Mouse (Mus musculus) large intestine, adult 2 months (tissue): ENCODE data around the gene Kcnh6. TPM values are rescaled to one million over a fixed set of nuclear protein-coding genes. Genes with fewer than 3 reads are reported as not detected.
"Not testable (repeated sequence)": the region's sequence is repeated elsewhere in the genome, so short reads cannot be mapped to it uniquely, and the experiment has no call there.

Source experiments
- DNase-seq: peaks from one replicate; pipeline ENCODE4 v3.0.0-alpha.2; 2012; ENCODE audit warnings: low read depth, low spot score
- WGBS: fragments of 180-500 bp; shearing (Covaris S2); methylation state at CpG from one replicate; pipeline ENCODE4 v1.1.7; 2018; 5-methylcytosine and 5-hydroxymethylcytosine counted together
- polyA plus RNA-seq: library from polyadenylated mRNA; depleted of rRNA; stranded (reverse); fragments of >200 nt; gene quantifications from 2 replicates; pipeline ENCODE4 v1.2.3, GENCODE M21; 2012

The Kcnh6 gene
- polyA plus RNA-seq, 1 experiment: 1.3 TPM

DNA sequence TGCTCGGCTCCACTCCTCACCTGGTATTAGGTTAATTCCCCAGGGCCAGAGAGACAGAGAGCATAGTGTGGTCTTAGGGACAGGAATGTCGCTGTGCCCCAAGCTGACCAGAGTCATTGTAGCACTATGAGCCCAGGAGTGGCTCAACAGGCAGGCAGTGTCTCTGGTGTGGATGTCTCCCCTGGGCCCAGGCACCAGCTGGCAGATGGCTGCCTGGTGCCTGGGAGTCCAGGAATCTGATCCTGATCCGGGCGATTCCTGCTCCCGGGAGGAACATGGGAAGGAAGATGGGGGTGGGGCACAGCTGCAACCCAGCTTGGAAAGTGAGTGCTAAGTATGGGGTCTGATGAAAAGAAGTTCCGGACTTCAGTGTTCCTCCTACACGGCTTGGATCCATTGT lies 4.8 kb downstream of the Kcnh6 start:
- DNase-seq: no peak
- WGBS: 65% methylated on average over 7 of the region's 7 CpGs

DNA sequence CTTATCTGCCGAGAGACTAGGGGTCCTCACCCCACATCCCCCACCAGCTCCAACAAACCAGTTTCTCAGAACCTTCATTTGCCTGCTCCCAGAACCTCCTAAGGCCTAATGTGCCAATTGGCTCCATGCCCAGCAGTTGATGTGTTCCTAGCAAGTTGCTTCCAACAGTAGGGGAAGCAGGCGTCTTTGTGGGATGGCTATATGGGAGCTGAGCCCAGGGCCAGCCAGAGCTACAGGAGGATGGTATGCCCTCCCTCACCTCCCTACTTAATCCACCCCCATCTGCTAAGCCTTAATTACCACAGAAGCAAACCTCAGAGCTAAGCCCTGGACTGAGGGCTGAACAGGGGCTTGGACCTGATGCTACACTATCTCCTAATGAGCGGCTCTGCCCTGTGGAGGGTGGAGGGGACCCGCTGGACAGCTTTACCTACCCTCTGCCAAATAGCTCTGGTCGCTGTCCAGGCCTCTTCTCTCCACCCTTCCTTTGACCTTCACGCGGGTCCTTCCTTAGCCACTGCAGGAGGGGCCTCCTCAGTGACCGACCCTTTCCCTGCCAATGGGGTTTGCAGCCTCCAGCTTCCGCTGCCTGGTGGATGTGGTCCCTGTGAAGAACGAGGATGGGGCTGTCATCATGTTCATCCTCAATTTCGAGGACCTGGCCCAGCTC lies 5.8 kb downstream of the Kcnh6 start:
- WGBS: 50% methylated on average over 11 of the region's 11 CpGs
- DNase-seq: no peak

DNA sequence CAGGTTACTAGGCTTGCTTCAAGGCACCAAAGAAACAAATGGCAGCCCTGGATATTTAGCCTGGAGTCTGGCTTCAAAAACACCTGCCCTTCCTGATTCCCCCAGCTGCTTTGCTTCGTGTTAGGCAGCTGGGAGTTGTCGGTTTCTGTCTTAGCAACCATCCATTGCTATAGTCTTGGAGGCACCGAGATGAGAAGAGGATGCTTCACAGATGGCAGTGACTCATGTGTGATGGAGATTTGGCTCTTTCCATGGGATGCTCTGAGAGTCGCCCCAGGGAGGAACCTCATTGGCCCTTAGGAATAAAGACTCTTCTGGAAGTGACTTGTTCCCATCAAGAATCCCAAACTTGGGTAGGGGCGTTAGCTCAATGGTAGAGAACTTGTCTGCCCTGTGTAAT lies 8.5 kb downstream of the Kcnh6 start:
- WGBS: 66% methylated on average over 5 of the region's 5 CpGs
- DNase-seq: no peak

DNA sequence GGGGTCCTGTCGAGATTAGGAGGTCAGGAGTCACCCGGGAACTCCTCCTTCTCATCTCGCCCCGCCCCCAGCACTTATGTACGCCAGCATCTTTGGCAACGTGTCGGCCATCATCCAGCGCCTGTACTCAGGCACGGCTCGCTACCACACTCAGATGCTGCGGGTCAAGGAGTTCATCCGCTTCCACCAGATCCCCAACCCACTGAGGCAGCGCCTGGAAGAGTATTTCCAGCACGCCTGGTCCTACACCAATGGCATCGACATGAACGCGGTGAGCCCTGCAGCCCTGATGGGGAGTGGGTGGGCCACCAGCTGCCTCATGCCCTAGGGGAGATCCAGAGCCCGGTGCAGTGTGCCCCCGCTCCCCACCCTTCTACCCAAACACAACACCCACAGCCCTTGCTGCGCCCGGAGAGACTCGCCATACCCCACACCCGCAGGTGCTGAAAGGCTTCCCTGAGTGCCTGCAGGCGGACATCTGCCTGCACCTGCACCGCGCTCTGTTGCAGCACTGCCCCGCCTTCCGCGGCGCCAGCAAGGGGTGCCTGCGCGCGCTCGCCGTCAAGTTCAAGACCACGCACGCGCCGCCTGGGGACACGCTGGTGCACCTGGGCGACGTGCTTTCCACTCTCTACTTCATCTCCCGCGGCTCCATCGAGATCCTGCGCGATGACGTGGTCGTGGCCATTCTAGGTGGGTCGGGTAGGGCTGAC lies 12.3 kb downstream of the Kcnh6 start:
- WGBS: 2% methylated on average over 50 of the region's 50 CpGs
- DNase-seq: no peak

DNA sequence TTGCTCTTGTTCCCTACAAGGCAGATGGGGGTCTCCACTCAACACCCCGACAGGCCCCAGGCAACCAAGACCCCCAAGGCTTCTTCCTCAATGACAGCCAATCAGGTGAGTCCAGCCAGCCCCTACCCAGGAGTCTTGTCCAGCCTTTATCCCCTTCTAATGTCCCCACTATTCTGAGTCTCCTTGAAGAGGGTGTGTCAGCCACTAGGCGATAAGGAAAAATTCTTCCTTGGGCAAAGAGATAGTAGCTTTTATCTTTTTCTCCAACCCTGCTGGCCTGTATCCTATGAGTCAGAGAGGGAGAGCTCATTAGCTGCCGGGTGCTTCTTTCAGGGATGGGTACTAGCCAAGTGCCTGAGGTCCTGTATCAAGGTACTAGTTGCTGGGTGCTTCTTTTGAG lies 17.9 kb downstream of the Kcnh6 start:
- WGBS: 63% methylated on average over 3 of the region's 3 CpGs
- DNase-seq: no peak

DNA sequence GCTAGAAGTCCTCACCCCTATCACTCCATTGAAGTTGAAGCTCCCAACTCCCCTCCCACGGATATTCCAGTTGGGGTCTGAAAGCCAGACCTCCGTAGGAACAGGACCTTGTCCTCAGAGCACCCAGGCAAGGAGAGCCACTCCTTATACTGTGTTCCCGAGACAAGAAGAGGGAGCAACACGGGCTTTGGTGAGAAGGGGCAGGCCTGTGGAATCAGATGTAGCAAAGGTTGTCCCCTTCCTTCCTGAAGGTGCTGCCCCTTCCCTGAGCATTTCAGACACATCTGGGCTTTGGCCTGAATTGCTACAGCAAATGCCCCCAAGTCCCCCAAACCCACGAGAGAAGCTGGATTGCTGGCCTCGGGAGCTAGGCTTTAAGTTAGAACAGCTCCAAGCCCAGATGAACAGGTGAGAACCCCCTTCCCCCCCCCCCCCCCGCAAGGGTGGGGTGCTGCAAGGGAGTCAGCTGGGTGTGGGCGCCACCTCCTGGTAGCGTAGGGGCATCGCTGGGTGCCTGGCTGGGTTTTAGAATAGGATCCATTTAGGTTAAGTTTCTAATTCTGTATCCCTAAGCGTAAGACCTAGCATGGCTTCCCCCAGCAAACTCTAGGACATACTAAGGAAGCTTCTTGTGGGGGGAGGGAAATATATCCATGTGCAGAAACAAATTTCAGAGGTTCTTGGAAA lies 18.7 kb downstream of the Kcnh6 start:
- DNase-seq: no peak
- WGBS: 20% methylated on average over 11 of the region's 11 CpGs

DNA sequence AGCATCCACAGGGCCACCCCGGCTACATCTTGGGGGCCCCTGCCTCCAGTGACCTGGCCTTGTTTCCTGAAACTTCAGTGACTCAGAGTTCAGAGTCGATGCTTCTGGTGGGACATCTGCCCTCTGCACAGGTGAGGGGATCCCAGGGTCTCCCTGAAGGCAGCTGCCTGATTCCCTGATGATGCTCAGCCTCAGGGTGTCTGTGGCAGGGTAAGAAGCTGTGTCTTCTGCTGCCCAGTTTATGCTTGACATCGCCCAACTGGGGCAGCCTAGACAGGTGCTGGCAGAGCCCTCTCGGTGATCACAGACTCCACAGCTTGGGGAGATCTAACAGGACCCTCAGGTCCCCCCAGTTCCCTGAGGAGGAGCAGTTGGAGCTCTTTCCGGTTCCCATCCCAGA lies 19.7 kb downstream of the Kcnh6 start:
- WGBS: 88% methylated on average over 5 of the region's 5 CpGs
- no peak for DNase-seq

DNA sequence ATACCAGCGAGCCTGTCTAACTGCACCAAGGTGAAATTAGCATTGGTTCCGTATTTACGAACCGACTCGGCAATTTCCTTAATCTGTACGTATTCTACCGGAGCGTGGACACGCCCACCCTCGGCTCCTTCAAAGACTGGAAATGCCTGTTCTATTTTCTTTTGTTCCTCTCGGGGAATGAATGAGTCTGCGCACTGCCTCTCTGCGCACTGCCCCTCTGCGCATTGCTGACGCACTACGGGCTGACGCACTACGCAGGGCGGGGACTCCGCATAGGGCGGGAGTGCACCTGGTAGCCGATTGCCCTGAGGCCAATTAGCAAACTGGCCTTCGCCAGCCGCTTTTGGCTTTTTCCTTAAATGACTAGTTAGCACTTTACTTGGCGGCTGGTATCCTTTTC lies 24.1 kb downstream of the Kcnh6 start:
- not testable (repeated sequence) for DNase-seq
- WGBS: 22% methylated on average over 13 of the region's 25 CpGs

DNA sequence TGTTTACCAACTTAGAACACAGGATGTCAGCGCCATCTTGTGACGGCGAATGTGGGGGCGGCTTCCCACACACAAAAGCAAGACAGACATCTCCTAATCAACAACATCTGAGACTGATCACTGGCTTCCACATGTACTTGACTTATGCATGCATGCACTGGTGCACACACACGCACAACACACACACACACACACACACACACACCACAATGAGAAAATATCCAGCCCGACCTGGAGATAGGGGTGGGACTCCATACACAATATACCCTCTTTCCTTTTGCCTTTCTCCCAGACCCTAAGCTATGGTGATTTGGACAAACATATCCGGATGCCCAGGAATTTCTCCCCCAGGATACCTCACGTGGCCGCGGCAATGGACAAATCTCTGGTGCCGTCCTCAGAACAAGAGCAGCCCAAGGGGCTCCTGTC lies 25.6 kb downstream of the Kcnh6 start:
- no peak for DNase-seq
- WGBS: 35% methylated on average over 11 of the region's 11 CpGs

DNA sequence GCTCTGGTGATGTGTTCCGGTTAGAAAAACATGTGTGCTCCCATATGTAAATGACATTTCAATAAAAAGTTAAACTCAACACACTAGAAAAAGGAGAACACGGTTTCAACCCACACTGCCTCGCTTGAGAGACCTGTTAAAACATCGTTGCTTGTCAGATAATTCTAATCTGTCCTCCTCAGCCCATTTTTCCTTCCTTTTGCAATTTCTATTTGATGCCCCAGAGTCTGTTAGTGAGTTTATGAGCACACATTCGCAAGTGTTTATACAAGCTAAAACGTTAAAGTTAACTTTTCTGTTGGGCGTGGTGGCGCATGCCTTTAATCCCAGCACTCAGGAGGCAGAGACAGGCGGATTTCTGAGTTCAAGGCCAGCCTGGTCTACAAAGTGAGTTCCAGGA lies 27.1 kb downstream of the Kcnh6 start:
- WGBS: 72% methylated on average over 9 of the region's 9 CpGs

DNA sequence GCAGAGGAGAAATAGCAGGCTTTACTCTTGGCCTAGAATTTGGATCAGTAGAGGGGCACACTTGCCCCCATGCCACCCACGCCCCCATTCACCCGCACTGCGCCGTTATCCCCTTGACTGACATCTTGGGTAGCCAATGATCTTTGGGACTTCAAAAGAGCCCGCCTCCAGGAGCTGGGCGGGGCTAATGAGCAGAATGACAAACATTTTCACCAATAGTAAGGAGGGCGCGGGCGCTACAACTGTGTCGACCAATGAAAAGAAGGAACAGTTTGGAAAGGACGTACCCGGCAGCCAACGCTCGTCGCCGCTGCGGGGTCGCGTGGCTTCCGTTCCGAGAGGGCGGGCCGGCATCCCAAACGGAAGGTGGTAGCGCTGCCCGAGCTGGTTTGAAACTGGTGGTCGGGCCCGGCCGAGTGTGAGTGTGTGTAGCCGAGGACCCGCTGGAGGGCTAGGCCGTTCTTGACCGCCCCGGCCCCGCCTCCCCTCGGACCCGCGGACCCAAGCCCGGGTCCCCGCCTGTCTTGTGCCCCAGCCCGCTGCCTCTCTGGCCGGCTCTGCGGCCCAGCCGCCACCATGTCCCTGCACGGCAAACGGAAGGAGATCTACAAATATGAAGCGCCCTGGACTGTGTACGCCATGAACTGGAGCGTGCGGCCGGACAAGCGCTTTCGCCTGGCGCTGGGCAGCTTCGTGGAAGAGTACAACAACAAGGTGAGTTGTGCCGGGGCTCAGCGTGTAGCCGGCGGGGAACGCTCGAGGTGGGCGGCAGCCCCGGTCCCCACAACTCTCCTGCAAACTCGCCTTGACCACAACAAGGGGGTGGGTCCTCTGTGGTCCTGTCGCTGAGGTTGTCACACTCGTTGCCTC lies 28.9 kb downstream of the Kcnh6 start, which contains the start of gene Dcaf7:
TSS of gene Dcaf7 (plus strand) at position 325 of the 870 bp plus-strand sequence.
- DNase-seq: peak; percentile 85
- under 1% methylated on average over 66 of the region's 66 CpGs for WGBS

More for the DNA sequence above, 27.1 kb downstream of the Kcnh6 start:
- no peak for DNase-seq

DNA sequence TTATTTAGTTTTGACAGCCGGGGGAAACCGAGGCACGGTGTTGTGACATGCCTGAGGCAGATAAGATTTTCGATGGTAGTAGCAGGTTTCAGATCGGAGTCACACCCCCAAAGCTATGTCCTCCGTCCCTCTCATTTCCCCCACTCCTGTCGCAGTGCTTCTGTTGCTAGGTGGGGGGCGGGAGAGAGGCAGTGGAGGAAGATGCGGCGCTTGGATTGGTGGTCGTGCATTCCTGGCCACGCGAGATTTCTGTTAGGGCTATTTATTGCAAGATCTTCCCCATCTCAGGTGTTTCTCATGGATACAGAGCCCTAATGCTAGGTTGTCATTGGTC lies 29.5 kb downstream of the Kcnh6 start:
- under 1% methylated on average over 13 of the region's 13 CpGs for WGBS
- no peak for DNase-seq

DNA sequence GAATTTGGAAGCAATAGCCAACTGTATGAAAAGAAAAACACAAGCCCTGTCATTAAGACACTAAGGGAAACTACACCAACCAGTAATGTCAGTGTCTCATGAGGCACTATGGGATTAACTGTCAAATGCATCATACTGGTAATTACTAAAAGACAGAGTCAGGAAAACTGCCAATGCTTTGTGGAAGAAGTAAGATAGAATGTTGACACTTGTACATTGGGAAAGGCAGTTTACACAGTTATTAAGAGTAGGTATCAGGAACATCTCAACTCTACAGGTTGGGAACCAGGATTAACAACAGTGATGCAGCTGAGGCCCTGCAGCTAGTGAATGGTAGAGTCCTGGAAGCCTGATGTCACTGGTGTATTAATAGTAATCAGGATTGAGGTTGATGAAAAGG lies 36.4 kb downstream of the Kcnh6 start:
- DNase-seq: no peak

DNA sequence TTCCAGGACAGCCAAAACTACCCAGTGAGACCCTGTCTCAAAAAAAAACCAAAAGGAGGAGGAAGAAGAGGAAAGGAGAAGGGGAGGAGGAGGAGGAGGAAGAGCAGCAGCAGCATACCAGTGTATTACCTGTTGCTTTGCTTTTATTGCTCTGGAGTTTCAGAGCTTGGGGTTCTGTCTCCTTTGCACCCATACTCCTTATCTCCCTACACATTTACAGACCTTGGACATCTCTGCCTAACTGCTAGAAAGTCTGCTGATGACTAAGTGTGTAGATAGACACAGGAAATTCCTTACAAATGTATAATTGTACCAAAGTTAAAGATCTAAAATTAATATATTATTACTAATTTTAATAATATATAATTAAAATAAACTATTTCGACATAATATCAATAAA lies 37.3 kb downstream of the Kcnh6 start:
- WGBS: 91% methylated on average over 1 of the region's 1 CpGs
- DNase-seq: no peak

DNA sequence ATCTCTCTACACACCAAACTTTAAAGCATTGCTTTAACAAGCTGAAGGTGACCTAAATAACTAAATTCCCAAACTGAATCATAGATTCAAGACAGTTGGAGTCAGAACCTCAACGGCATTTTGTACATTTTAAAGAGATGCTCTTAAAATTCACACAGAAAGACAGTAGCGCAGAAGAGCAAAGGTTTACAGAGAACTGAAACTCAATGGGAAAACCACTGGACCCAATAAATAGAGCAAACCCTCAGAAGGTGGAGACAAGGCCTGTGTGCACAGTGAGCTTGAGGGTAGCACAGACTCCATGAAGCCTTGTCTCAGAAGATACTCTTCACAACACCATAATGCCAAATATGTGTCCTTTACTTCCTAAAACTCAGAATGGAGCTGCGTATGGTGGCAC lies 37.9 kb downstream of the Kcnh6 start:
- DNase-seq: no peak
- 93% methylated on average over 3 of the region's 3 CpGs for WGBS

DNA sequence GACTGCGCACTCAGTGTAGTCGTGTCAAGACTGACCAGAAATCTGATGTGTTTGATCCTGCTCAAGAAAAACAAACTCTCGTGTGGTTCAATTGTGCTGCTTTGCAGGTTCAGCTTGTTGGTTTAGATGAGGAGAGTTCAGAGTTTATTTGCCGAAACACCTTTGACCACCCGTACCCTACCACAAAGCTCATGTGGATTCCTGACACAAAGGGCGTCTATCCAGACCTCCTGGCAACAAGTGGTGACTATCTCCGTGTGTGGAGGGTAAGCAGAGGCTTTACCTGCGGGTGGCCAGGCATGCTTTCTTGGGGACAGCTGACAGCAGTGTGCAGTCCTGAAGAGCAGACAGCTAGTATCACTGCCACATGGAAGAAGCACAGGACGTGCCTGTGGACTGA lies 38.7 kb downstream of the Kcnh6 start:
- WGBS: 81% methylated on average over 9 of the region's 9 CpGs
- no peak for DNase-seq

DNA sequence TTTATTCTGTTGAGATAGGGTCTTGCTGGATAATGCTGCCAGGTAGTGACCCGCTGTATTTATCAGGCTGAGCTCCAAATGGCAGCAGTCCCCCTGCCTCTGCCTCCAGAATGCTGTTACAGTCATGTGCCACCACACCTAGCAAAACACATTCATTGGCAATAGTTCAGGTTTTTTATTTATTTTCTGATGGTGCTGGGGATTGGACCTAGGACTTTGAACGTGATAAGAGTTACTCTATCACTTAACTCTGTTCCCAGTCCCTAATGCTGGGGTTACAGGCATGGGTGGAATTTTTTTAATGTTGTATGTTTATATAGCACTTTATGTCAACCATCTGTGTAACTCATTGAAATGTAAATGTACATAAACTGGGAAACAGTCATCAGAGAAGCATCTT lies 46.0 kb downstream of the Kcnh6 start:
- 33% methylated on average over 2 of the region's 2 CpGs for WGBS

DNA sequence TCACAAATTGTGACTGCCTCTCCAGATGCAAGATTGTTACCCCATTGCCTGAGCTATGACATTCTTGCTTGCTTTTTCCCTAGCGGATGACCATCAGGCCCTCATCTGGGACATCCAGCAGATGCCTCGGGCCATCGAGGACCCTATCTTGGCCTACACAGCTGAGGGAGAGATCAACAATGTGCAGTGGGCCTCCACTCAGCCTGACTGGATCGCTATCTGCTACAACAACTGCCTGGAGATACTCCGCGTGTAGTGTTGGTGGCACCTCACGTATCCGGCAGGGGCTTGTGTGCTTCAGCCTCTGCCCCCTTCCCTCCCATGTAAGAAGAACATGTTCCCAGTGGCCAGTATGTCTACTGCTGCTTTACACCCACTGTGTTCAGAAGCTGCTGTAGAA lies 46.7 kb downstream of the Kcnh6 start:
- DNase-seq: no peak
- 95% methylated on average over 8 of the region's 8 CpGs for WGBS

More for the DNA sequence above, 46.0 kb downstream of the Kcnh6 start:
- DNase-seq: no peak

DNA sequence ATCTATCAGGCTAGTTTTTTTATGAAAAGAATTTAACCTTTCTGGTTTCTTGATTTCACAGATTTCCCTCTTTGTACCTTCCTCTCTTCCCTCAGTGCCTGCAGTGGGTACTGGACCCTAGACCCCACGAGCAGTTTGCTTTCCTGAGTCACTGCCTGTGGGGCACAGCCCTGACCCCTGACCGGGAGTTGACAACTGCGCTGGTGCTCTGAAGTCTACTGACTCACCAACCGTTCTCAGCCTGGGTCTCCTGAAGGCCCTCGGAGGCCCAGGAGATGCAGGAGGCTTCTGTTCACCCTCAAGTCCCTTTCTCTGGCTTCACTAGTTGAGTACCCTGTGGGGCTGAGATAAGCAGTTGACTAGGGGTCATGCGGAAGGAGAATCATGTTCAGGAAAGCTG lies 47.4 kb downstream of the Kcnh6 start:
- no peak for DNase-seq
- 88% methylated on average over 6 of the region's 6 CpGs for WGBS
